Mouse (Mus musculus) heart, adult 2 months (tissue): ENCODE results near the gene Mien1. TPM values are rescaled to one million over a fixed set of nuclear protein-coding genes. Genes with fewer than 3 reads are reported as not detected.
A peak's percentile ranks its signal among the peaks of the same experiment; 100 is the strongest.

ENCODE experiments used
- DNase-seq, 2 experiments: peaks; one replicate each; pipeline ENCODE4 v3.0.0; 2021
- H3K27ac ChIP-seq: fragments of 200-600 bp; 2 replicates; pipeline ENCODE4 v1.8.1; 2022
- H3K27me3 ChIP-seq: fragments of 200-500 bp; 2 replicates; pipeline ENCODE4 v1.6.1; 2012; ENCODE audit warnings: mild to moderate bottlenecking, low read length, inconsistent platforms, mixed read lengths; ENCODE audit not compliant: control insufficient read depth, insufficient read depth
- H3K36me3 ChIP-seq: fragments of 200-500 bp; 2 replicates; pipeline ENCODE4 v1.6.1; 2012; ENCODE audit warnings: low read length, inconsistent platforms; ENCODE audit not compliant: control insufficient read depth, insufficient read depth
- H3K4me1 ChIP-seq: fragments of 200-500 bp; 2 replicates; pipeline ENCODE4 v1.6.1; 2011; ENCODE audit warnings: low read length; ENCODE audit not compliant: control insufficient read depth, insufficient read depth
- H3K4me3 ChIP-seq: fragments of 200-600 bp; 2 replicates; pipeline ENCODE4 v1.8.1; 2022
- H3K79me2 ChIP-seq: fragments of 200-500 bp; replicated peaks from 2 replicates; pipeline ENCODE4 v1.6.1; 2012; ENCODE audit warnings: mild to moderate bottlenecking, inconsistent platforms, low read length, moderate library complexity, mixed read lengths; ENCODE audit not compliant: control insufficient read depth, insufficient read depth
- H3K9ac ChIP-seq: fragments of 200-500 bp; 2 replicates; pipeline ENCODE4 v1.6.1; 2012; ENCODE audit warnings: low read depth, mild to moderate bottlenecking, control low read depth, inconsistent platforms, low read length, mixed read lengths
- CTCF ChIP-seq: fragments of 200-600 bp; IDR thresholded peaks from 2 replicates; pipeline ENCODE4 v1.8.1; 2022; ENCODE audit warnings: antibody characterized with exemption, mild to moderate bottlenecking, moderate library complexity
- EP300 ChIP-seq: fragments of 200-500 bp; IDR thresholded peaks from 2 replicates; pipeline ENCODE4 v1.6.1; 2011; ENCODE audit warnings: low read depth, low read length, control low read depth; ENCODE audit not compliant: insufficient read depth
- POLR2A ChIP-seq: fragments of 200-500 bp; IDR thresholded peaks from 2 replicates; pipeline ENCODE4 v1.6.1; 2011; ENCODE audit warnings: mild to moderate bottlenecking, low read depth, low read length, control low read depth; ENCODE audit not compliant: insufficient read depth
- WGBS: fragments of 180-500 bp; shearing (Covaris S2); methylation state at CpG from one replicate; pipeline ENCODE4 v1.1.7; 2018; 5-methylcytosine and 5-hydroxymethylcytosine counted together
- intact Hi-C: fragments of 180-260 bp; cut with DNase I; formaldehyde crosslinking; loops from one replicate; pipeline ENCODE4 v1.15.1; 2025
- polyA plus RNA-seq: library from polyadenylated mRNA; depleted of rRNA; stranded (reverse); fragments of >200 nt; gene quantifications from 2 replicates; pipeline ENCODE4 v1.2.3, GENCODE M21; 2012
- total RNA-seq, 2 experiments: library from RNA; stranded (reverse); gene quantifications; 2 replicates each; pipeline ENCODE4 v1.2.3; 2021

Mien1 gene
- total and polyA plus RNA-seq, 3 experiments = 53.5 to 63.6 (median 61.6) TPM

DNA sequence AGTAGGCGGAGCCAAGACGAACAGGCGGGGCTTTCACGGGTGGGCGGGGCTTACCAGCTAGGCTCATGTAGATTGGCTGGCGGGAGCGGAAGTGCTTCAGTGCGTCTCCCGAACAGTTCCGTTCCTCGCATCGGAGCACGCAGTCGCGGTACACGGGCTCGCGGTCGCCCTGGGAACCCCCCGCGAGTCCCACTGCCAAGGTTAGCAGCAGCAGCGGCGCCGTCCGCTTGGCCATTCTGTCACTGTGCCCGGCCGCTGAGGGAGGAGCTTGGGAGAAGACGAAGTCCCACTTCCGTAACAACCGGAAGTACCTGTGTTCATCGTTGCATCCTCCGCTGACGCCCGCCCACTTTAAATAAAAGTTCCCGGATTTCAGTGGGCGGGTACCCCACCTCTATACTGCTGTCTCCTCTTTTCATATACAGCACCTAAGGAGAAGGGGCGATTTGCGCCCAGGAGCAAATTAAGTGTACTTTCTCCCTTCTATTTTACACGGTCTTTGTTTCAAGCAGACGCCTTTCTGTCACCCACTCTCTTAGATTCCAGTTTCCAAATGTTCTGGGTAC is 38.5 kb downstream of the Mien1 start, which contains the start of gene Pgap3:
TSS of gene Pgap3 (minus strand) at position 330 of the 566 bp plus-strand sequence.
- Histone ChIP-seq H3K9ac (peak within 1 kb of the TSS; percentile 87), H3K27ac (peak within 1 kb of the TSS; percentile 93), H3K79me2 (no peaks in the 10 kb centered on the region), H3K36me3 (no peaks in the 10 kb centered on the region), H3K27me3 (no peaks in the 10 kb centered on the region), H3K4me1 (peaks cover 6% of the 10 kb centered on the region), H3K4me3 (peak within 1 kb of the TSS; percentile 93)
- TF ChIP-seq CTCF (no peak), POLR2A (peak; percentile 53), EP300 (0 out of 2 replicates have a peak, but pooled peaks have one; percentile 18)
- intact Hi-C loops = no loop called here
- under 1% methylated on average over 40 of the region's 40 CpGs for WGBS
- peak; percentile 90 to 91 for DNase-seq

DNA sequence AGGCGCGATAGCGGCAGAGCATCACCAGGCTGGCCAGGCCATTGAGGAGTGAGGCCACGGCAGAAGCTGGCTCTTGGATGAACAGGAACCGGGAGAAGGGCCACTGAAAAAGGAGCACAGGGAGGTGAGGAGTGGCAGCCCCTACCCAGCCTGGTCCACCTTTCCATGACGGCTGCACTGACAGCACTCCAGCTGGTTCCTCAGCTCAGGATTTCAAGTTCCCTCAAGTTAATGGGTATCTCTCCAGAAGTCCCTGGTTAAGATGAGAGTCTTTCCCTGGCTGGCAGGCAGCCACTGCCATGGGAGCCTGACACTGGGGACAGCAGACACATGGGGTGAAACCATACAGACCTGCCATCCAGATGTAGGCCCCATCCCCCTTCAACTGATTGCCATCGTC is 40.8 kb downstream of the Mien1 start:
- 91% methylated on average over 7 of the region's 7 CpGs for WGBS
- Histone ChIP-seq H3K4me3 (no peak overlapping the region), H3K79me2 (no peaks in the 10 kb centered on the region), H3K9ac (no peak overlapping the region), H3K36me3 (no peaks in the 10 kb centered on the region), H3K27ac (no peak overlapping the region), H3K27me3 (no peaks in the 10 kb centered on the region), H3K4me1 (peaks cover 12% of the 10 kb centered on the region)
- TF ChIP-seq POLR2A (no peak), CTCF (no peak), EP300 (no peak)
- intact Hi-C loops = loop anchor here (2.0 kb wide), 1 partner anchor 41 kb away; the partner anchor contains the start of gene Mien1
- no peak for DNase-seq

DNA sequence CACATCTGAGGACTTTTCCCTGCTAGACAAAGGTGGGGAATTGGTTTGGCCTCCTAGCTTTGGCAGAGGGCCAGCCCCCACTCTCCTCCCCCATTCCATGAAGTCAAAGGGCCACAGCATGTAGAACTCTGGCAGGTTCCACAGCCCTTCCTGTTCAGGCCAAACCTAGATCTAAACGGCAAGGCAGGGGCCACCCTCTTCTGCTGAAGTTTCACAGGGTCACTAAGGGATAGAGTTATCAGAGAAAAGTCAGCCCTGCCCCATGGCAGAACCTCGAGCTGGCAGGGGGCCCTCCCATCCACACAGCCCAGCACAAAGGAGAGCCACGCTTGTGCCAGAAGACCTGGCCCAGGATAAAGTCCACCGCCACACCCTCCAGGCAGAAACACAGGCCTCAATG is 43.8 kb downstream of the Mien1 start:
- peaks cover 13% of the 10 kb centered on the region for H3K4me1 ChIP-seq
- H3K4me3 ChIP-seq = no peak overlapping the region
- WGBS = 22% methylated on average over 4 of the region's 4 CpGs
- H3K27ac ChIP-seq = peak overlapping the region; percentile 85
- no peak overlapping the region for H3K9ac ChIP-seq
- H3K36me3 ChIP-seq = no peaks in the 10 kb centered on the region
- peak; percentile 63 to 80 for DNase-seq
- no peaks in the 10 kb centered on the region for H3K27me3 ChIP-seq
- TF ChIP-seq POLR2A (no peak), EP300 (peak; percentile 68)
- intact Hi-C loops = loop anchor here (2.0 kb wide), 1 partner anchor 16 kb away; no protein-coding TSS in a partner anchor
- no peaks in the 10 kb centered on the region for H3K79me2 ChIP-seq

DNA sequence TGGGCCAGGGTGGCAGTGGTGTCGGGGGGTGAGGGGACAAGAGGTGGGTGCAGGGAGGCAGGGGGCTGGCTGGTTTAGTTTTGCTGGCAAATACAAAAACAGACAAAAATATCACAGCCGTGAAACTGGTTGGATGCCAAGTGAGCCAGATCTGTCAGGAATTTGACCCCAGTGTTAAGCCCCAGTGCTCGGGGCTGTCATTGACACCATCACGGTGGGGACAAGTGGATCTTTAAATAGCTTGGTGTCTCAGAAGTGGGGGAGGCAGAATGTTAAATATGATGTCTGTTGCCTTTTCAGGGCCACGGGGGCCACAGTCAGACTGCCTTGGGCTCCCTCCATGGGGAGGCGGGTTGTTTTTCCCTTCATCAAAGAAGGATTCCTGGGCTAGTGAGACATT is 44.5 kb downstream of the Mien1 start:
- no peak overlapping the region for H3K4me3 ChIP-seq
- 27% methylated on average over 6 of the region's 6 CpGs for WGBS

DNA sequence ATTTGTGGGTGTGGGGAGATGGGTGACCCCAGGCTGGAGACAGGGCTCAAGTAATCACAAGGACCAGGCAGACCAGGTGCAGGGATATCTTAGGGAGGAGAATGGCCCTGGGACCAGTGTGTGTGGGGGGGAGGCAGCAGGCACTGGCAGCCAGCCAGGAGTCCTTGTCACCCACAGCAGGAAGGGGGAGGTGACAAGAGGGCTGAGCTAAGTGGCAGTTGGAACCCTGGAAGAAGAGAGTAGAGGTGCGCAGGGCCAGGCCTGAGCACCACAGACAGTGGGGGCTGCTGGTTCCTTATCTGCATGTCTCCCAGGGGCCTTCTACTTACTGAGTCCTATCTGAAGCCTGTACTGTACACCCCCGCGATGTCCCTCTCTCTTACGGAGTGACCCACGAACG is 45.5 kb downstream of the Mien1 start:
- Histone ChIP-seq H3K79me2 (no peaks in the 10 kb centered on the region), H3K4me3 (no peak overlapping the region), H3K27ac (peak overlapping the region; percentile 85), H3K9ac (no peak overlapping the region), H3K4me1 (peaks cover 11% of the 10 kb centered on the region), H3K27me3 (no peaks in the 10 kb centered on the region), H3K36me3 (no peaks in the 10 kb centered on the region)
- peak; percentile 61 to 70 for DNase-seq
- TF ChIP-seq POLR2A (peak; percentile 31; the same call in 1 of the 2 replicates), EP300 (peak; percentile 28; the same call in 1 of the 2 replicates), CTCF (no peak)
- WGBS = 42% methylated on average over 6 of the region's 6 CpGs
- intact Hi-C loops = no loop called here

More for the DNA sequence above, 44.5 kb downstream of the Mien1 start:
- no peaks in the 10 kb centered on the region for H3K27me3 ChIP-seq
- peak overlapping the region; percentile 85 for H3K27ac ChIP-seq
- H3K9ac ChIP-seq = no peak overlapping the region
- H3K4me1 ChIP-seq = peaks cover 11% of the 10 kb centered on the region
- DNase-seq = peak; percentile 45 to 70
- H3K36me3 ChIP-seq = no peaks in the 10 kb centered on the region
- no peak for TF ChIP-seq CTCF
- TF ChIP-seq POLR2A = no peak
- TF ChIP-seq EP300 = peak; percentile 68
- intact Hi-C loops = loop anchor here (2.0 kb wide), 1 partner anchor 16 kb away; no protein-coding TSS in a partner anchor
- H3K79me2 ChIP-seq = no peaks in the 10 kb centered on the region

DNA sequence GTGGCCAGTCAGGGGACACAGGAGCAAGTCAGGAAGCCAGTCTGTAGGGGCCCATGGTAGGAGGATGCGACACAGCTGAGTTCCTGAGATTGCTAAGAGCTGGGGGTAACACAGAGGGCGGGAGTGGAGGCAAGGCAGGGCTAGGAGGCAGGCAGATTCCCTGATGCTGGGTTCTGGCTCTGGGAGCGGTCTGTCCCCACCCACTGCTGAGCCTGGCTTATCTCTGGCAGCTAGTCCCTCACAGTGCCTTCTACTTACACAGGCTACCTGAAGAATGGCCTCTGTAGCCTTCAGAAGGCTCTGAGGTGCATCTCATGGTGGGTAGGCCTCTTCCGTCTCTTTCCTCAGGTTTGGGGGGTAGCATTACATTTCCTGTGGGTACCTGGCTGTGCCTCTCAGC is 46.1 kb downstream of the Mien1 start:
- Histone ChIP-seq H3K27me3 (no peaks in the 10 kb centered on the region), H3K36me3 (no peaks in the 10 kb centered on the region), H3K9ac (no peak overlapping the region), H3K27ac (peak overlapping the region; percentile 85), H3K4me3 (no peak overlapping the region), H3K4me1 (peaks cover 11% of the 10 kb centered on the region), H3K79me2 (no peaks in the 10 kb centered on the region)
- intact Hi-C loops = no loop called here
- WGBS = 63% methylated on average over 4 of the region's 4 CpGs
- DNase-seq = no peak
- TF ChIP-seq CTCF (no peak), EP300 (no peak), POLR2A (no peak)
